Mouse (Mus musculus) myocyte (in vitro differentiated cells): ENCODE measurements around the gene Tm9sf4. TPM values are rescaled to one million over a fixed set of nuclear protein-coding genes. Genes with fewer than 3 reads are reported as not detected.

ENCODE experiments used
- H3K27me3 ChIP-seq: one replicate; pipeline ENCODE4 v1.6.1; 2011; ENCODE audit not compliant: control insufficient read depth, insufficient read depth, insufficient read length
- H3K36me3 ChIP-seq: one replicate; pipeline ENCODE4 v1.6.1; 2011; ENCODE audit not compliant: control insufficient read depth, insufficient read depth
- H3K4me2 ChIP-seq: one replicate; pipeline ENCODE4 v1.6.1; 2011; ENCODE audit warnings: low read depth, control low read depth
- H3K4me3 ChIP-seq: one replicate; pipeline ENCODE4 v1.5.1; 2011; ENCODE audit warnings: mild to moderate bottlenecking, control low read depth, moderate library complexity
- H3K79me2 ChIP-seq: one replicate; pipeline ENCODE4 v1.6.1; 2011; ENCODE audit not compliant: control insufficient read depth, insufficient read depth
- H3ac ChIP-seq: one replicate; pipeline ENCODE4 v1.6.1; 2011; ENCODE audit not compliant: control insufficient read depth, insufficient read length
- CEBPB ChIP-seq: IDR thresholded peaks from 2 replicates; pipeline ENCODE4 v1.6.1; 2011; ENCODE audit warnings: mild to moderate bottlenecking, moderate library complexity; ENCODE audit not compliant: poor library complexity, insufficient read depth, severe bottlenecking
- E2F4 ChIP-seq: IDR thresholded peaks from one replicate; pipeline ENCODE4 v1.6.1; 2011; ENCODE audit warnings: mild to moderate bottlenecking, control low read depth, moderate library complexity; ENCODE audit not compliant: insufficient read depth
- MAX ChIP-seq: IDR thresholded peaks from one replicate; pipeline ENCODE4 v1.6.1; 2011; ENCODE audit warnings: low read depth, mild to moderate bottlenecking, control low read depth
- MYOD1 ChIP-seq, 3 experiments: IDR thresholded peaks; one replicate each; pipeline ENCODE4 v1.6.1; 2011; ENCODE audit warnings: control low read depth in 2 of 3, low read depth in 2 of 3, mild to moderate bottlenecking in 2 of 3, moderate library complexity in 1 of 3; ENCODE audit not compliant: insufficient read length in 2 of 3, control insufficient read depth in 1 of 3
- MYOG ChIP-seq, 3 experiments: IDR thresholded peaks; one replicate each; pipeline ENCODE4 v1.6.1; 2011; ENCODE audit warnings: control low read depth in 2 of 3, low read depth in 2 of 3, mild to moderate bottlenecking in 2 of 3; ENCODE audit not compliant: insufficient read length in 2 of 3, control insufficient read depth in 1 of 3, insufficient read depth in 1 of 3
- POLR2A ChIP-seq: IDR thresholded peaks from one replicate; pipeline ENCODE4 v1.6.1; 2011; ENCODE audit warnings: low read depth, mild to moderate bottlenecking, control low read depth, moderate library complexity; ENCODE audit not compliant: insufficient read length
- POLR2AphosphoS2 ChIP-seq: IDR thresholded peaks from one replicate; pipeline ENCODE4 v1.6.1; 2011; ENCODE audit warnings: low read depth, control low read depth; ENCODE audit not compliant: insufficient read length
- REST ChIP-seq: IDR thresholded peaks from one replicate; pipeline ENCODE4 v1.6.1; 2011; ENCODE audit warnings: mild to moderate bottlenecking, control low read depth, moderate library complexity; ENCODE audit not compliant: insufficient read depth, insufficient read length
- SRF ChIP-seq: IDR thresholded peaks from one replicate; pipeline ENCODE4 v1.6.1; 2011; ENCODE audit warnings: low read depth; ENCODE audit not compliant: control insufficient read depth, insufficient read length
- TCF12 ChIP-seq: IDR thresholded peaks from one replicate; pipeline ENCODE4 v1.6.1; 2011; ENCODE audit warnings: mild to moderate bottlenecking, control low read depth; ENCODE audit not compliant: poor library complexity, insufficient read depth, severe bottlenecking
- TCF3 ChIP-seq: IDR thresholded peaks from one replicate; pipeline ENCODE4 v1.6.1; 2011; ENCODE audit warnings: low read depth, control low read depth; ENCODE audit not compliant: insufficient read length
- USF1 ChIP-seq: IDR thresholded peaks from one replicate; pipeline ENCODE4 v1.6.1; 2011; ENCODE audit warnings: low read depth, mild to moderate bottlenecking, control low read depth, moderate library complexity
- polyA plus RNA-seq: library from polyadenylated mRNA; unstranded; fragments of >200 nt; fragmentation: generic; extraction: Trizol; gene quantifications from one replicate; pipeline ENCODE4 v1.2.1, GENCODE M21; 2012; ENCODE audit warnings: missing spikeins

Tm9sf4 gene
- polyA plus RNA-seq, 1 experiment, result 55.4 TPM

DNA sequence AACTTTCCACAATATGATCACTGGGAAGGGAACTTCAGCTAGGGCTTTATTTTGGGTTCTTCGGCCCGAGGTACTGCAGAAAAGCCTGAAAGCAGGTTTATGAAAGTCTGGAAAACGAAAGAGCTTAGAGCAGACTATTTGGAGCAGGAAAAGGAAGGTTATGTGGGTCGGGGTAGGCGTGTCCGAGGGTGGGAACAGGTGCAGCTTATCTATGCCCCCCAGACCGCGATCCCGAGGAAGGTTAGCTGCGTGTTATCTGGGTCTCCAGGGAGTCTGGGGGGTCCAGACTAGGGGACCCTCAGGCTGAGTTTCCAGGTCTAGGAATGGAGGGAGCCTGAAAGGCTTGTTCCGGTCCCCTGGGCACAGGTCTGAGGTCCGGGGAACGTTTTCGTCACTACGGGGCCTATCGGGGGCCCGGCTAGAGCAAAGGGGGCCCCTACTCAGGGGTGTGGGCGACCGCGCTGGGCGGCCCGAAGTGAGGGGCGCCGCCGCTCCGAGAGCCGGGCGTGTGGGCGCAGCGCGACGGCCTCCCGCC lies 79.7 kb downstream of the Tm9sf4 start:
- Histone ChIP-seq H3K79me2 (peaks cover 53% of the 10 kb centered on the region), H3ac (peak overlapping the region; percentile 76), H3K36me3 (peaks cover 10% of the 10 kb centered on the region), H3K27me3 (no peaks in the 10 kb centered on the region), H3K4me3 (peak overlapping the region; percentile 97), H3K4me2 (peak overlapping the region; percentile 96)
- TF ChIP-seq MAX, result no peak
- peak in 2 of 3 experiments; percentile 33 to 71 for TF ChIP-seq MYOD1 (IDR thresholded peaks at IDR 0.05; ENCODE audit: control insufficient read depth in 1 of 3, insufficient read length in 2 of 3, low read depth in 2 of 3)
- TF ChIP-seq CEBPB, result no peak
- TF ChIP-seq E2F4, result no peak
- TF ChIP-seq TCF3, result no peak
- no peak for TF ChIP-seq POLR2AphosphoS2
- TF ChIP-seq SRF, result no peak
- no peak for TF ChIP-seq USF1
- peak in 1 of 3 experiments; percentile 55 for TF ChIP-seq MYOG (IDR thresholded peaks at IDR 0.05; ENCODE audit: control insufficient read depth in 1 of 3, insufficient read depth in 1 of 3, insufficient read length in 2 of 3, low read depth in 2 of 3)
- TF ChIP-seq POLR2A, result no peak

DNA sequence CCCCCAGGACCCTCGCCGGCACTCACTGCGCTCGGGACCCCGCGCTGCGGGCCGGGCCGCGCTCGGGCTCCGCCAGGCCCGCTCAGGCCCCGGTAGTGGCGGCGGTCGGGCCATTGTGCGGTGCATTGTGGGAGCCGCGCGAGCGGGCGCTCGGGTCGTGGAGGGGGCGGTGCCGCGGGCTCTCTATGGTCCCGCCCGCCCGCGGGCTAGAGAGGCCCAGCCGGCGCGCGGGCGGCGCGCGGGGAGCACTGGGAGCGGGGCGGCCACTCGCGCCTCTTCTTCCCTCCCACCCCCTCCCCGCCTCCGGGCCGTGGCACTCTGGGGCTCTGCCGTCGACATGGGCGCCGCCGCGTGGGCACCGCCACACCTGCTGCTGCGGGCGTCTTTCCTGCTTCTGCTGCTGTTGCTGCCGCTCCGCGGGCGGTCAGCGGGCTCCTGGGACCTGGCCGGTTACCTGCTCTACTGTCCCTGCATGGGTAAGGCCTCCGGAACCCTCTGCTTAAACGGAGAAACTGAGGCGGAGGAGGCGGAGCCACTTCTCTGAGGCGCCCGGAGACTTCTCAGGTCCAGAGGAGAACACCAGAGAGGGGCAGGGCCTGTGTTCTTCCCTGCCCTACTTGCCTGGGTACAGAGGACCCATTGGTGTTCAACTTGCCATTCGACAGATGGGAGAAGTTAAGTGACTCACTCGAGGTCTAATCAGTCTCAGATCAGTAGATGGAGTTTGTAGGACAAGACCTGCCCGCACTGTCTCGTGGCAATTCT lies 80.3 kb downstream of the Tm9sf4 start, which contains the start of the genes Plagl2 and Pofut1:
Gene Plagl2, minus strand, starts transcription at position 177 of the 765 bp plus-strand sequence.
Gene Pofut1, plus strand, starts transcription at position 284 of the 765 bp plus-strand sequence.
- Histone ChIP-seq H3K36me3 (peaks cover 6% of the 10 kb centered on the region), H3ac (peak within 1 kb of the TSS; percentile 76), H3K79me2 (peaks cover 47% of the 10 kb centered on the region), H3K4me2 (peak within 1 kb of the TSS; percentile 96), H3K4me3 (peak within 1 kb of the TSS; percentile 97), H3K27me3 (no peaks in the 10 kb centered on the region)
- TF ChIP-seq MYOD1 (IDR thresholded peaks at IDR 0.05; ENCODE audit: control insufficient read depth in 1 of 3, insufficient read length in 2 of 3, low read depth in 2 of 3) (peak in 2 of 3 experiments; percentile 66 to 89), MYOG (IDR thresholded peaks at IDR 0.05; ENCODE audit: control insufficient read depth in 1 of 3, insufficient read depth in 1 of 3, insufficient read length in 2 of 3, low read depth in 2 of 3) (peak in 2 of 3 experiments; percentile 65 to 74), SRF (no peak), REST (no peak), MAX (no peak), USF1 (no peak), POLR2AphosphoS2 (peak; percentile 33), TCF3 (no peak), E2F4 (peak; percentile 57), POLR2A (peak; percentile 61), CEBPB (no peak), TCF12 (no peak)

DNA sequence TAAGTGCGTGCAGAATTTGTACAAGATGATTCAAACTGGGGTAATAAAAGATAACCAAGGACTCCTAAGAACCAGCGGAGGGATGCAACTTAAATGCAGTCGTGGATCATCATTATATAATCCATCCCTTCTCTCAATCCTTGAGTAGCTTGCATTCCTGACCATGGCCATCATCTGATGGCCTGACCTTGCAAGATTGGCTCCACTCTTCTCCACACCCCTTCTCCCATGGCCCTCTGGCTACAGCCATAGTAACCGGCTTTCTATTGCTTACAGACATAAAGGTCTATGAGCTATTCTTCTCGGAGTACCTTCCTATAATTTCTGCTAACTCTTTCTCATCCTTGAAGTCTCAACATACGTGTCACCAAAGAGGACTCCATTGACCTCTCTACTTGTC lies 81.1 kb downstream of the Tm9sf4 start:
- Histone ChIP-seq H3K4me2 (peak overlapping the region; percentile 86), H3K4me3 (peak overlapping the region; percentile 97), H3K36me3 (peaks cover 4% of the 10 kb centered on the region), H3K79me2 (peaks cover 39% of the 10 kb centered on the region), H3K27me3 (no peaks in the 10 kb centered on the region), H3ac (peak overlapping the region; percentile 76)
- TF ChIP-seq SRF, result no peak
- TF ChIP-seq MAX, result no peak
- TF ChIP-seq POLR2A, result no peak
- no peak for TF ChIP-seq USF1
- no peak for TF ChIP-seq E2F4
- no peak for TF ChIP-seq TCF3
- TF ChIP-seq REST, result no peak
- no peak for TF ChIP-seq POLR2AphosphoS2
- TF ChIP-seq TCF12, result no peak
- TF ChIP-seq MYOG (IDR thresholded peaks at IDR 0.05; ENCODE audit: control insufficient read depth in 1 of 3, insufficient read depth in 1 of 3, insufficient read length in 2 of 3, low read depth in 2 of 3), result no peak
- TF ChIP-seq MYOD1 (IDR thresholded peaks at IDR 0.05; ENCODE audit: control insufficient read depth in 1 of 3, insufficient read length in 2 of 3, low read depth in 2 of 3), result no peak
- no peak for TF ChIP-seq CEBPB

DNA sequence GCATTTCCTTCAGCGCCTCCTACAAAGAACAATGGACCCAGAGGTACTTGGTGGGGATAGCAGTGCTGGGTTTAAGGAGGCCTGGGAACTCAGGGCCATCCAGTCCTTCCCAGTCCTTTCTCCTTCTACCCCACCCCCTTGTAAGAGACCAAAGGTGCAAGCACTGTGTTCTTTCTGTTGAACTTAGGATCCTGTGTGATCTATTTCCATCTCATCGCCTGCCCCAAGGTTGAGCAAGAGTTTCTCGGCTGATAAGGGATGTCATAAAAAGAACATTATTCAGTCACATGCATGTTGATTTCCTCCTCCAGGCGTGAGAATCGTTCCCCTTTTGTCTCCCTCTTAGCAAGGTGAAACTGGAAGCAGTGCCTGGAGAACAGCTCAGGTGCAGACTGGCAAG lies 88.6 kb downstream of the Tm9sf4 start:
- Histone ChIP-seq H3K36me3 (peaks cover 16% of the 10 kb centered on the region), H3K79me2 (no peaks in the 10 kb centered on the region), H3K4me3 (no peak overlapping the region), H3K27me3 (no peaks in the 10 kb centered on the region), H3ac (no peak overlapping the region), H3K4me2 (no peak overlapping the region)
- TF ChIP-seq E2F4 (no peak), MYOG (IDR thresholded peaks at IDR 0.05; ENCODE audit: control insufficient read depth in 1 of 3, insufficient read depth in 1 of 3, insufficient read length in 2 of 3, low read depth in 2 of 3) (no peak), REST (no peak), SRF (no peak), MYOD1 (IDR thresholded peaks at IDR 0.05; ENCODE audit: control insufficient read depth in 1 of 3, insufficient read length in 2 of 3, low read depth in 2 of 3) (no peak), USF1 (no peak), TCF12 (no peak), CEBPB (no peak), POLR2A (no peak), POLR2AphosphoS2 (no peak), TCF3 (no peak), MAX (no peak)
